Mouse (Mus musculus) forebrain, embryonic 14.5 days (tissue): ENCODE results near the gene Zfand2a. TPM values are rescaled to one million over a fixed set of nuclear protein-coding genes. Genes with fewer than 3 reads are reported as not detected.

ENCODE experiments used
- ATAC-seq: fragments of 200-750 bp; cut with Nextera tagmentation; 2 replicates; pipeline ENCODE4 v1.8.0; 2017; ENCODE audit warnings: mild to moderate bottlenecking, moderate library complexity
- DNase-seq: peaks from one replicate; pipeline ENCODE4 v3.0.0-alpha.2; 2015; ENCODE audit warnings: low spot score
- H3K27ac ChIP-seq: fragments of 300-500 bp; sonication (generic); 2 replicates; pipeline ENCODE4 v1.5.1; 2014; ENCODE audit warnings: low read depth, mild to moderate bottlenecking, control low read depth, low read length, moderate library complexity
- H3K27me3 ChIP-seq: fragments of 300-500 bp; sonication (generic); replicated peaks from 2 replicates; pipeline ENCODE4 v1.6.1; 2014; ENCODE audit warnings: low read length, control low read depth, mixed read lengths; ENCODE audit not compliant: control insufficient read depth, insufficient read depth
- H3K36me3 ChIP-seq: fragments of 300-500 bp; sonication (generic); 2 replicates; pipeline ENCODE4 v1.6.1; 2014; ENCODE audit warnings: low read length, control low read depth; ENCODE audit not compliant: control insufficient read depth, insufficient read depth
- H3K4me1 ChIP-seq: fragments of 300-500 bp; sonication (generic); 2 replicates; pipeline ENCODE4 v1.6.1; 2014; ENCODE audit warnings: antibody characterized with exemption, low read length, control low read depth; ENCODE audit not compliant: control insufficient read depth, insufficient read depth
- H3K4me2 ChIP-seq: fragments of 300-500 bp; sonication (generic); 2 replicates; pipeline ENCODE4 v1.6.1; 2014; ENCODE audit warnings: mild to moderate bottlenecking, control low read depth, low read length
- H3K4me3 ChIP-seq: fragments of 300-500 bp; sonication (generic); 2 replicates; pipeline ENCODE4 v1.5.1; 2014; ENCODE audit warnings: low read depth, low read length, control low read depth
- H3K9ac ChIP-seq: fragments of 300-500 bp; sonication (generic); 2 replicates; pipeline ENCODE4 v1.6.1; 2014; ENCODE audit warnings: mild to moderate bottlenecking, low read length, control low read depth, moderate library complexity
- H3K9me3 ChIP-seq: fragments of 300-500 bp; sonication (generic); replicated peaks from 2 replicates; pipeline ENCODE4 v1.6.1; 2016; ENCODE audit warnings: low read length, control low read depth, mixed read lengths; ENCODE audit not compliant: control insufficient read depth
- WGBS: fragments of 180-500 bp; shearing (Covaris S2); extraction: QIAGEN DNeasy Blood & Tissue Kit; methylation state at CpG from one replicate; pipeline ENCODE4 v1.1.7; 2014; 5-methylcytosine and 5-hydroxymethylcytosine counted together
- polyA plus RNA-seq: library from polyadenylated mRNA; unstranded; fragments of >200 nt; fragmentation: Nextera tagmentation; extraction: Ambion mirVana; gene quantifications from 2 replicates; pipeline ENCODE4 v1.2.1, GENCODE M21; 2014

The Zfand2a gene
- polyA plus RNA-seq, 1 experiment from 2014 or later = 10.1 TPM

DNA sequence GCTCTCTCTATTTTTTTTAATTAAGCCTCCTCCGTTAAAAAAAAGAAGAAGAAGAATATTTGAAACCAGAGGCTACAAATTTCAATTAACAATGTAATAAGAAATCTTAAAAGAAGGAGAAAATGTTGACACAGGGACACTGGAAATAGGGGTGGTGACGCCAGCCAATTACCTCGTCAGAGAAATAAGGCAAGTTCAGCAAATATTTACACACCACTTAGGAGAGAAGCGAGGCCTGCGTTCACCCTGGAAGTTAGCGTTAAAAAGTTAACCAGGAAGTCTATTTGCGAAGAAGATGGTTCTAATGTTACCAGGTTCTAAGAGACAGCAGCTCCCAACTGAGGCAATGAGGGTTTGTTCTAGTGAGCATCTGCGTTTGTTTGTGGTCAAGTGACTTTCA lies 27.1 kb downstream of the Zfand2a start:
- Histone ChIP-seq H3K4me3 (no peak overlapping the region), H3K4me2 (no peak overlapping the region), H3K27ac (no peak overlapping the region), H3K9me3 (no peaks in the 10 kb centered on the region), H3K36me3 (0 out of 2 replicates have a peak, but pooled peaks cover 5% of the 10 kb centered on the region), H3K27me3 (no peaks in the 10 kb centered on the region), H3K9ac (no peak overlapping the region), H3K4me1 (peaks cover 9% of the 10 kb centered on the region)
- 92% methylated on average over 8 of the region's 8 CpGs for WGBS
- ATAC-seq (no peak), DNase-seq (no peak)

GRCm38 (mm10) chr5:139455166-139455565 lies 29.2 kb downstream of the Zfand2a start:
- peaks cover 7% of the 10 kb centered on the region for H3K4me1 ChIP-seq
- H3K36me3 ChIP-seq = 0 out of 2 replicates have a peak, but pooled peaks cover 5% of the 10 kb centered on the region
- H3K9me3 ChIP-seq = no peaks in the 10 kb centered on the region
- no peaks in the 10 kb centered on the region for H3K27me3 ChIP-seq
- ATAC-seq (no peak), DNase-seq (no peak)
- H3K4me3 ChIP-seq = no peak overlapping the region
- WGBS = 95% methylated on average over 12 of the region's 12 CpGs
- H3K4me2 ChIP-seq = no peak overlapping the region
- no peak overlapping the region for H3K27ac ChIP-seq
- no peak overlapping the region for H3K9ac ChIP-seq

DNA sequence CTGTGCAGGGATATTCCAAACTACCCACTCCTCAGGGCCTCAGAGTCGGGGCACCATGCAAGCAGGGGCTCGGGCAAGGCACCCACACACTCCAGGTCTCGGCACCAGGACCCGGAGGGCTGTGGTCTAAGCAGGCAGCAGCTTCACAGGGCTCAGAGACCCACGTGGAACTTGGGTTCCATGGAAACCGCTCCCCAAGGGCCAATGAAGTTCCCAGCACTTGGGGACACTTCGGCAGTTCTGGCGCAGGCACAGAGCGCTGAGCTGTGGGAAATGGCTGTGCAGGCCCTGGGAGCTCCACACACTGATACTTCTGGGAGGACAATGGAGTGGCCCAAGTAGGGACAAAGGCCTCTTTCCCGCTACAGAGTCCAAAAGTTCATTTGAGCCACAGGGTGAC lies 31.3 kb downstream of the Zfand2a start:
- Histone ChIP-seq H3K4me3 (no peak overlapping the region), H3K36me3 (0 out of 2 replicates have a peak, but pooled peaks cover 5% of the 10 kb centered on the region), H3K9me3 (no peaks in the 10 kb centered on the region), H3K9ac (no peak overlapping the region), H3K4me2 (no peak overlapping the region), H3K4me1 (no peaks in the 10 kb centered on the region), H3K27me3 (no peaks in the 10 kb centered on the region), H3K27ac (no peak overlapping the region)
- DNase-seq (no peak), ATAC-seq (no peak)
- WGBS = 89% methylated on average over 10 of the region's 10 CpGs

GRCm38 (mm10) chr5:139449926-139450325 lies 34.4 kb downstream of the Zfand2a start:
- no peak for DNase-seq

DNA sequence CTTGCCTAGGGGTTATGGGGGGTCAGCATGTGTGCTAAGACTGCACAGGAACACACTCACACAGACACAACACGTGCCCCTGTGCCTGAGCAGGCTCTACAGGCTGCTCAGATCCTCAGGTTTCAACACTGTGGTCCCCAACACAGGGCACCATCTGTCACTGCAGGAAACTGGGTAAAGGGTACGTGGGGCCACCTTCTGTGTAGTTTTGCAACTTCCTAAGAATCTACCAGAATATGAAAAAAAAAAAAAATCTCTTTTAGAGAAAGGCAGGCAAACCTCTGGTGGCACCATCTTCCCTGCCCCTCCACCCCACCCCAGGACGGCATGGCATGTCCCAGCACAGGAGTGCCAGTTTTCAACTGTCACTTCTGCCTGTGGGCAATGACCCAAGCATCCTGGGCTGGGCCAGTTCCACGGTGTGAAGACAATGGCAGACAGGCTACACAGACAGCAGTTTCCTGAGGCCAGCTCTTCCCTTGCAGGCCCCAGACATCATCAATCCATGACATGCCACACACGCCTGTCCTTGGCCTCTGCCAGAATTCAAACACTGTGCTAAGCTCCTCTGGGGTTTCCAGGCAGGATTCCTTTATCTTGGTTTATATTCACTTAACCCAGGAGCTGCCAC lies 35.1 kb downstream of the Zfand2a start:
- ATAC-seq (no peak), DNase-seq (no peak)
- H3K27ac ChIP-seq = peak overlapping the region; percentile 9; the same call in 1 of the 2 replicates
- 48% methylated on average over 5 of the region's 5 CpGs for WGBS
- H3K9ac ChIP-seq = 0 out of 2 replicates have a peak overlapping the region, but pooled peaks have one; percentile 35
- no peaks in the 10 kb centered on the region for H3K9me3 ChIP-seq
- H3K36me3 ChIP-seq = no peaks in the 10 kb centered on the region
- no peak overlapping the region for H3K4me2 ChIP-seq
- no peak overlapping the region for H3K4me3 ChIP-seq
- no peaks in the 10 kb centered on the region for H3K4me1 ChIP-seq
- H3K27me3 ChIP-seq = no peaks in the 10 kb centered on the region

More at GRCm38 (mm10) chr5:139449926-139450325, 34.4 kb downstream of the Zfand2a start:
- H3K27me3 ChIP-seq = no peaks in the 10 kb centered on the region
- 53% methylated on average over 4 of the region's 4 CpGs for WGBS
- H3K27ac ChIP-seq = peak overlapping the region; percentile 9; the same call in 1 of the 2 replicates
- no peak overlapping the region for H3K4me2 ChIP-seq
- H3K4me3 ChIP-seq = no peak overlapping the region
- H3K36me3 ChIP-seq = 0 out of 2 replicates have a peak, but pooled peaks cover 1% of the 10 kb centered on the region
- ATAC-seq = no peak
- no peaks in the 10 kb centered on the region for H3K9me3 ChIP-seq
- H3K4me1 ChIP-seq = no peaks in the 10 kb centered on the region
- peak overlapping the region; percentile 35; the same call in 1 of the 2 replicates for H3K9ac ChIP-seq

GRCm38 (mm10) chr5:139448025-139448424 lies 36.3 kb downstream of the Zfand2a start:
- H3K27me3 ChIP-seq = no peaks in the 10 kb centered on the region
- 74% methylated on average over 6 of the region's 6 CpGs for WGBS
- no peak overlapping the region for H3K27ac ChIP-seq
- H3K9ac ChIP-seq = no peak overlapping the region
- no peak overlapping the region for H3K4me2 ChIP-seq
- no peaks in the 10 kb centered on the region for H3K9me3 ChIP-seq
- no peak for DNase-seq
- no peaks in the 10 kb centered on the region for H3K36me3 ChIP-seq
- ATAC-seq = no peak
- no peaks in the 10 kb centered on the region for H3K4me1 ChIP-seq
- H3K4me3 ChIP-seq = no peak overlapping the region

DNA sequence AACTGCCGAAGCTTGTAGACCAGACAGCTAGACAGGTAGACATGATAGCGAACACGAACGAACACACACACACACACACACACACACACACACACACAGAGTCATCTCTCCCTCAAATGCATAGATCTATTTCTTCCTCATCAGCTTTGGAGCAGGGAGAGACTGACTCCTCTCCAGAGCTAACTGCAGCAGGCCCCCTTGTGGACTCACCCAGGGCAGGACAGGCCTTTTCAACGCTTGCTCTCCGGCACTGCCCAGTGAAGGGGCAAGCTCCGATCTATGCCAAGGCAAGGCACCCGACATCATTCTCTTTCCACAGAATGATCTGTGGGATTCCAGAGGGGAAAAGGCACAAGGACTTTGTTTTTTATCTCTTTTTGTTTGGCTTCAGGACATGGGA lies 39.1 kb downstream of the Zfand2a start:
- H3K4me2 ChIP-seq = no peak overlapping the region
- H3K27me3 ChIP-seq = no peaks in the 10 kb centered on the region
- 89% methylated on average over 8 of the region's 8 CpGs for WGBS
- H3K4me1 ChIP-seq = no peaks in the 10 kb centered on the region
- no peak overlapping the region for H3K9ac ChIP-seq
- DNase-seq (no peak), ATAC-seq (no peak)
- H3K4me3 ChIP-seq = no peak overlapping the region
- no peaks in the 10 kb centered on the region for H3K36me3 ChIP-seq
- no peaks in the 10 kb centered on the region for H3K9me3 ChIP-seq
- no peak overlapping the region for H3K27ac ChIP-seq

DNA sequence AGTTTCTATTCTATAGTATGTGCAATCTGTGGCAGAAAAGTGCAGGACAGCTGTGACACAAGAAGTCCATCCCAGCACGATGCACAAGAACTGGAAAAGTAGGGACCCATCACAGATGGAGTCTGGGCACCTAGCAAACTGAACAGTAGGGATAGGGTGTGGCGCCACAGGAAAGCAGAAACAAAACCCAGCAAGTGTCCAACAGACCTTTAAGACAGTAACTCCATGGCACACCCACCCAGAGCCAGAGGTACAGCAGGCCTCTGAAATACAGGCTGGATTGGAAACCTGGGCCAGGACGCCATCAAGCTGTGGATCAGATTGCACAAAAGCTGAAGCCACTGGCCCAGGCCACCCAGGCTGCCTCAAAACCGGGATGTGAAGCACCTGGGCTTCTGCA lies 41.4 kb downstream of the Zfand2a start:
- no peak overlapping the region for H3K4me3 ChIP-seq
- H3K36me3 ChIP-seq = no peaks in the 10 kb centered on the region
- no peaks in the 10 kb centered on the region for H3K9me3 ChIP-seq
- no peak for DNase-seq
- ATAC-seq = no peak
- no peak overlapping the region for H3K4me2 ChIP-seq
- H3K27ac ChIP-seq = peak overlapping the region; percentile 24; the same call in 1 of the 2 replicates
- WGBS = 76% methylated on average over 4 of the region's 4 CpGs
- no peaks in the 10 kb centered on the region for H3K27me3 ChIP-seq
- no peak overlapping the region for H3K9ac ChIP-seq
- H3K4me1 ChIP-seq = no peaks in the 10 kb centered on the region

GRCm38 (mm10) chr5:139442428-139442827 lies 41.9 kb downstream of the Zfand2a start:
- ATAC-seq (no peak), DNase-seq (no peak)
- Histone ChIP-seq H3K4me3 (no peak overlapping the region), H3K9ac (no peak overlapping the region), H3K27me3 (no peaks in the 10 kb centered on the region), H3K27ac (no peak overlapping the region), H3K9me3 (no peaks in the 10 kb centered on the region), H3K4me1 (no peaks in the 10 kb centered on the region), H3K36me3 (no peaks in the 10 kb centered on the region), H3K4me2 (no peak overlapping the region)
- 90% methylated on average over 12 of the region's 12 CpGs for WGBS
